Mouse (Mus musculus) gastrocnemius, postnatal 4 days (tissue): Measurements from ENCODE around the gene Donson. TPM values are rescaled to one million over a fixed set of nuclear protein-coding genes. Genes with fewer than 3 reads are reported as not detected.
A peak's percentile ranks its signal among the peaks of the same experiment; 100 is the strongest.

Experiments used
- DNase-seq, 2 experiments: peaks; one replicate each; pipeline ENCODE4 v3.0.0; 2021 to 2022; ENCODE audit warnings: low spot score in 2 of 2, mixed read lengths in 2 of 2
- long read RNA-seq, 2 experiments: library from polyadenylated mRNA; stranded (forward); transcript quantifications; one replicate each; pipeline ENCODE4 v2.0.0; 2021
- total RNA-seq, 2 experiments: library from RNA; stranded (reverse); gene quantifications; 2 replicates each; pipeline ENCODE4 v1.2.3; 2021

Donson gene
- total RNA-seq = 1 to 10 TPM; 6.9 to 9.6 TPM
- long read RNA-seq, experiment 1, transcript Donson-201 (10 exons, 2,365 nt) = major isoform, 8 of 11 reads
- long read RNA-seq, experiment 1, partial matches to known transcripts = 1 of 11 reads
- long read RNA-seq, experiment 1, other reads (novel, unspliced or antisense) = 1 of 11 reads
- long read RNA-seq, experiment 2, transcript Donson-201 (10 exons, 2,365 nt) = major isoform, 6 of 6 reads
- long read RNA-seq, experiment 2, partial matches to known transcripts = 0 of 6 reads
- long read RNA-seq, experiment 2, other reads (novel, unspliced or antisense) = 0 of 6 reads

DNA sequence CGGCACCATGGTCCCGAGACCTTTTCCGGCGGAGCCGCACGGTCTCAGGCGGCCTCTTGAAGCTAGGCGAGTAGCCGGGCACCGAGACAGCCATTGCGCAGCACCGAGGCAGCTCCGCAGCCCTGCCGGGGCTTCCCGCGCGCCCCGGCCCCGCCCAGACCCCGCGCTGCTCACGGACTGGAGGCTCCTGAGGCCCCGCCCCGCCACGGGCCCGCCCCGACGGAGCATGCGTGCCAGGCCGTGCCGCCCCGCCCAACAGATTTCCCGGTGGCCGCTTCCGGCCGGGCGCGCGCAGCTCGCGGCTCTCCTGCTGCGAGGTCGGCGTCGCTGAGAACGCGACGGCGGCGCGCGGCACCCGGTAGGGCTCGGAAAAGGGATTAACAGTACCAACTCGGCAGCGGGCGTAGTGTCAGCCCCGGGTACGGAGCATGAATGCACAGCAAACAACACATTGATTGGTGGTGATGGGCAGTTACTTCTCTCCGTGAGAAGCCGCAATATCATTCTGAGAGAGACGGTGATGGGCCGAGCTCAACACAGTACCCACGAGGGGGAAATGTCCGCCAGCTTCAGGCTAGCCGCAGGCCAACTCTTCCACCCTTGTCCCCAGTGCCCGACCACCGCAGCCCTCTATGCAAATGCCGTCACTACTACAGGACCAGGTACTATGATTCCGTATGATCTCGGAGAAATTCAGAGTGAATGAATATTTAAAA, at the start of gene Donson:
Donson (minus strand) TSS at position 152 of the 716 bp plus-strand sequence.
- peak; percentile 95 for DNase-seq

DNA sequence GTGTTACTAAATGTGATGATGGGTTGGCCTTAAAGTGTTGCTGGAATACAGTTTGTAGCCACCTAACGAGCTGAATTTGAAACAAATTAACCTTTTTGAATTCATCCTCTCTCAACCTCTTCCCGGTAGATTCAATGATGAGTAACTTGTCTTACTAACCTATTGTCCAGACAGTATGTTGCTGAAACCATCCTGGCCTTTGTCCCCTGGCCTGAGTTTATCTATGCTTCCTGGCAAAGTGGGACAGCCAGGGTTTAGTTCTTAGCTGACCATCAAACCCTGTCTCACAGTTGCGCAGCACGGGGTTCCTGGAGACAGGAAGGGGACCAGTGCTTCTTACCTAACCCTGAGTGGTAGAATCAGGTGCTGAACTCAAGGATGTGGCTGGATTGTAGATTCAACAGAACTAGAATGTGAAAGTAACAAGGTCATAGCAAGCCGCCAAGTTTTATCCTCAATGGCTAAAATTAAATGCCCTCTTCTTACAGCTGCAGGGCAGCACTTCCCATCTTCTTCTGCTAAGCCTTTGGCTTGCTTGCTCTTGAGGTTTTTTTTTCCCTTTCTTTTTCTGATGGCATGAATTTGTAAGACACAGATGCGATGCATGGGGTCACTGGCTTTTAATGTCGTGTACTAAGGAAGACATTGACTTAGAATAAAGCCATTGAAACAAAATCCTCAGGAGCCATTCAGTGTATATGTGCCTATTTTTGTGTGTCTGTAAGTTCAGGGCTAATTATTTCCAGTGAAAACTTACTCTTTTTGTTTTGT, 47.7 kb upstream of the Donson start:
- no peak for DNase-seq

DNA sequence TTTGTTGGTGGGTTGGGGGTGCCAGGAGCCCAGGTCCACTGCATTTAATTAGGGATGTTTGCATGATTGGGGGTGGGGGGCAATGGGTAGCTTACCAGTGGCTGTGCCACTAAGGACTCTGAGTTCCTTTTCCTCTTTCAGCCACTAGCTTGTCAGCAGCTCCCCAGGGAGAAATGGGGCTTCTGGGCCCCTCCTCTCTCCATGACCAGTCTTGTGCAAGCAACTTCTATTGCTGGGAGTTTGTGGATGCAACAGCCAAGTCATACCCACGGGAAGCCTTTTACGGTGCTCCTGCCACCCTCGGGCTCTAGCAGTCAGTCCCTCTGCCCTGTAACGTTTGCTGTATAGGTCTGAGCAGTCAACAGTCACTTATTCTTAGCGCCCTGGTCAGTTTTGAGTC, 46.2 kb upstream of the Donson start:
- DNase-seq = no peak

DNA sequence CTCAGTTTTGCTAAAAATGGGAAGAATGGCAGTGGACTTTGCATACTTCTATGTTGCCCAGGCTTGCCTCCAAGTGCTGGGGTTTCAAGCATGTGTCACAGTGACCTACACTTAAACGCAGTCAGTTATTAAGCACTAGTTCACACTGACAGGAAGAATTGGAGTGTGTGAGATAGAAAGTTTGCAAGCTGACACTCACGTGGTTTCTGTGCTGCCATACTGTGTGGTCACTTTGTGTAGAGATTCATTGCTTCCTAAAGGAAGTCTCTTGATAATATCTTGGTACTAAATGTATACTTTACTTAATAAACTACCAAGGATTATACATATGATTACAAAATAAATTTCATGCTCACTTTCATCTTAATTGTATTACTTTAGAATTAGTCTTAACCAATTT, 44.2 kb upstream of the Donson start:
- DNase-seq = no peak

DNA sequence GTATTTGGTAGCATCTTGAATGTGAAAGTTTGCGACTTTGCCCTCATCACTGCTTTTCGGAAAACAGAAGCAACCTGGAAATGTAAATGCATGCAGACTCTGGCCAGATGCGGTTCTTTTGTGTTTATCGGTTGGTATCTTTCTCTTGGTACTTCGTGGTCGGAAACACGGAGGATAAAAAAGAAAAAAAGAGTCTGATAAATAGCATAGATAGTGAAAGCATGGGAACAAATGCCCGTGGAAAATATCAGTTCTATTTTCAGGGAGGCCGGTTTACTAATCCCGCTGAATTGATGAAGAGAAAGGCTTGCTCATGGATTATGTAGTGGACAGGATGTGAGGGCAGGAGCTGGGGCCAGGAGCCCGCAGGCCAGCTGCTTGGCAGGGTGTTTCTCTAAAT, 41.9 kb upstream of the Donson start:
- DNase-seq = peak in 1 of 2 experiments; percentile 35

DNA sequence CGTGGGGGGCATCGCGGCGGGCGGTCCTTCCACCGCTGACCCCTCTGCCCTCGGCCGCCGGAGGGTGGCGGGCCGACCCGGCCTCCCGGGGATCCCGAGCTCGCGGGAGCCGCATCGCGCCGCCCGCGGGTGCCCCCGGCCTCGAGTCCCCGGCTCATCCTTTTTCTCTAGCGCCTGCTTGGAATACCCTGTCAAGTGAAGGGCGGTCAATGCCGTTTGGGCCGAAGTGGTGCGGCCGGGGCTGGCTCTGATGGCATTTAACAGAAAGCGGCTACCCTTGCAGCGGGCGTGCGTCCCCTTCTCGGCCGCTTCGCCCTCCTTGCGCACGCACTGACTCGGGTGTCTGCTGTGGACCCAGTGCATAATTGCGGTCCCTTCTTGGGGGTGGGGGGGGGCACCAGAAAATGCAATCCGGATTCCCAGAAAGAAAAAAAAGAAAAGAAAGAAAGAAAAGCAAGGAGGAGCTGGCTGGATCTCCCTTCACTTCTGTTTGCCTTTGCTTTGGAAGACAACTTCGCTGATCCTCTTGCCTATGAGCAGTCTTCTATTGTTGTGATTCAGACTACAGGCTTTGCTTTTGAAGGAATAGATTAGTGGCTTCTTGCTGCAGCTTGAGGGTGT, 41.4 kb upstream of the Donson start:
- peak; percentile 44 to 62 for DNase-seq

DNA sequence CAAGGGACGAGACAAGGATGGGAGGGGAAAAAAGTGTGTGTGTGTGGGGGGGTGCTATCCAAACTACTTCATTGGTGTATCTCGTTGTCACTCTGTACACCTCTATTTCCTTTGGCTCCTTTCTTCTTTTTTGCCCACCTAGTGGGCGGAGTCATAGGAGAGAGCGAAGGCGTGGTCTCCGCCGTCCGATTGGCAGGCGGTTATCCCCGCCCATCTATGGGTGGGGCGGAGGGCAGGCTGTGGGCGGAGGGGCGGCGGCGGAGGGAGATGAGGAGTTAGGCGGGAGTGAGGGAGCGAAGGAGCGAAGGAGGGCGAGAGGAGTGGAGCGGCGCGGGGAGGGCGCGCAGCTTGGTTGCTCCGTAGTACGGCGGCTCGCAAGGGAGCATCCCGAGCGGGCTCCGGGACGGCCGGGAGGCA, 40.5 kb upstream of the Donson start, which contains the start of gene Itsn1:
Itsn1 (plus strand) TSS at position 216 of the 417 bp plus-strand sequence.
- peak; percentile 92 to 98 for DNase-seq

DNA sequence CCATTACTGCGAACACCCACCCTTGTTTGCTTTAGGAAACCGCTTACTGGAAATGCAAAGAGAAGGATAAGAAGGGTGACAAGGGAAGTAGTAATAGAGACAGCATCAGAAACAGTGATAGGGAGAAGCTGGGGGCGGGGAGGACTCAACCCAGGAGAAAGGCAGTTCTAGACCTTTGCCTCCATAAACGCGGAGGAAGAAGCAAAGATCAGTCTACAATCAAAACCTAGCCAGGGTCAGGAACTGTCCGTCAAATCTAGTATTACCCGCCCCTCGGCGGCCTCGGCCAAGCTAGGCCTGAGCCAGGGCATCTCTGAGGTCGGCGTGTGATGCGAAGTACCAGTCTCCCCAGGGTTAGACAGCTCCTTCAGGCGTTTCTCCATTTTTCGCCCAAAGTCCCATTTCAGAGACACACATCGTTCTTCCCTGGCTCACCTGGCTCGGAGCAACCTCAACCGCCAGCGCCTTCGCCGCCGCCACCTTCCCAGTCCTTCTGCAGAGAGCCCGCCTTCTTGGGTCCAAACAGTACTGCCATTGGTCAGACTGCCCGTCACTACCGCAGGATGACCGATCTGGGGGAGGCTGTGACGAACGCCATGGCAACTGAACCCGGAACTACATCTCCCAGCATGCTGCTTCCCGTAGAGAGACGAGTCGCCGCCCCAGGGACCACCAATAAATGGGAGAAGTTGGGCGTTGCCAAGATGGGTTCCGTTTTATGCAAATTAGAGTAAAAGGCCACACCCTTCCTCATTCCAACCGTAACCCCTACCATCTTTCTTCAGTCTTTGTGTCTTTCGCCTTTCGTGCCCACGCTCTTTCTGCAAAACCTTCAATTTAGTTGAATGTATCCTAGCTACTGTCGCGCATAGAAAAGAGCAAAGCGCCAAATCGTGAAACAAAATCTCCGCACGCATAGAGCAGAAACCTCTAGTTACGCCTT, 39.8 kb upstream of the Donson start, which contains the start of gene Cryzl1:
Cryzl1 (minus strand) TSS at position 853 of the 943 bp plus-strand sequence.
- DNase-seq = peak; percentile 89 to 98

DNA sequence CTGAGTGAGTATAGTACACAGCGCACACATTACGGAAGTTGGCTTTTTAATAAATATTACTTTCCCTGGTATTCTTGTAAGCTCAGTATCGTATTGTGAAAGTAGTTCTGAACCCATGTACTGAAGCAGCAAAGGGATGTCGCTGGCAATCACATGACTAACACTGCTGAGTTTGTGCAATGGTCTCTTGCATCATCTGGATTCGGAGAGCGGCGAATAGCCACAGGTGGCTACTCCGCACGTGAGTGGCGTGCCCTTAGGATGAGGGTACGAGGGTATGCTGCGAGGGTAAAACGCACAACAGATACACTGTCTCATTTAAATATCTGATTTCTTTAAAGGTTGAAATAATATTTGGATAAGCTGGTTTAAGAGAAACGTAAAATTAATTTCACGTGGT, 38.9 kb upstream of the Donson start:
- DNase-seq = no peak

DNA sequence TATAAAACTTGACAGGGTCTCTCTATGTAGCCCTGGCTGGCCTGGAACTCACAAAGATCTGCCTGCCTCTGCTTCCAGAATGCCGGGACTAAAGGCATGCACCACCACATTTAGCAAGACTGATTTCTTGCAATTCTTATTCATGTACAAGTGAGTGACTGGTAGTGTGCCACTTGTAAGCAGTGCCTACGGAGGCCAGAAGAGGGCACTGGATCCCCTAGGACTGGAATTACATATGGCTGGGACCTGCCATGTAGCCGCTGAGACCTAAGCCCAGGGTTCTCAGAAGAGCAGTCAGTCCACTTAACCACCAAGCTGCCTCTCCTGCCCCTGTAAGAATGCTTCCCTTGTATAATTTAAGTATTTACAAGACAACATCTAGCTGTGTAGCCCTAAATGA, 35.7 kb upstream of the Donson start:
- peak in 1 of 2 experiments; percentile 33 for DNase-seq

DNA sequence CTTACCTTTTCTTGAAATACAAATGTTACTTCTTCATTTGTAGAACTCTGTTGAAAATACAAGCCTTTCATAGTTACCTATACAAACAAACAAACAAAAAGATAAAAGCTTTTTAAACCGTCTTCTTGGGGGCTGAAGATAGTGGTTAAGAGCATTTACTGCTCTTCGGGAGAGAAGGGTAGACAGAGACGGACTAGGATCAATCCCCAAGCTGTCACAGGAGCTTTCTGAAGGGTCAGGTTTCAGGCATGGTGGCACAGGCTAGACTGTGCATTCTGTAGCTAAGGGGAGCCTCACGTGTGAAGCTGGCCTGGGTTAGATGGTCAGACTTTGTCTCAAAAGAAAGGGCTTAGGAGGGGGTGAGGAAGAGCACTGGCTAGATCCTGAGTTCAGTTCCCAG, 28.8 kb upstream of the Donson start:
- no peak for DNase-seq

DNA sequence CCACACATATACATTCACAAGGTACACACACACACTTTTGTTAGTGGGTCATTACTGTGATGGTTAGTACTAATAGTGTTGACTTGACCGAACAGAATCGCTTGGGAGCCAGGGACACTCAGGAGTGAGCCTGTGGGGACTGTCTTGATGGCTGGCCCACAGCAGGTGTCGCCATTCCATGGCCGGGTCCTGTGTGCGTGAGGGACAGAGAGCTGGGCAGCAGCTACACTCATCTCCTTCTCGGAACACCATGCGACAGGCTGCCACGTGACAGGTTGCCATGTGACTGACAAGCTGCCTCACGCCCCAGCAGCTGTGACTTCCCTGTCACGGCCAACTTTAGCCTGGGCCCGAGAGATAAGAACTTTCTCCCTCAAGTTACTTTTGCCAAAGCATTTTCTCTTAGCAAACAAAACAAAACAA, 28.4 kb upstream of the Donson start:
- DNase-seq = no peak

DNA sequence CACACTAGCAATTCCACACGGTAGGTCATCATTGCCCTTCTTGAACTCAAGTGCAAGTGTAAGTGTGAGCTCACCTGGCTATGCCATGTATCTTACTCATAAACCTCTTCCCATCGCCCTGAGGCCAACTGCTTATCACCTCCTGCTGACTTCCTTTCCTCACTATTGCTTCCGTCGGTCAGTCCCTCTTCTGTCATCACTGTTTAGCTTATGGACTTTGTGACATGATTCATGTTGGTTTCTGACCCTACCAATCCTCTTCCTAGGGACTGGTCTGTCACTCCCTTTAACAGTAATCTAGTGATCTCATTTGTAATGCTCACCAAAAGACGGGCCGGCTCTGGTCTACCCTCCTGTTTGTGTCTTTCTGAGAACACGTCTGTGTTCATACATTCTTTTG, 21.7 kb upstream of the Donson start:
- no peak for DNase-seq

DNA sequence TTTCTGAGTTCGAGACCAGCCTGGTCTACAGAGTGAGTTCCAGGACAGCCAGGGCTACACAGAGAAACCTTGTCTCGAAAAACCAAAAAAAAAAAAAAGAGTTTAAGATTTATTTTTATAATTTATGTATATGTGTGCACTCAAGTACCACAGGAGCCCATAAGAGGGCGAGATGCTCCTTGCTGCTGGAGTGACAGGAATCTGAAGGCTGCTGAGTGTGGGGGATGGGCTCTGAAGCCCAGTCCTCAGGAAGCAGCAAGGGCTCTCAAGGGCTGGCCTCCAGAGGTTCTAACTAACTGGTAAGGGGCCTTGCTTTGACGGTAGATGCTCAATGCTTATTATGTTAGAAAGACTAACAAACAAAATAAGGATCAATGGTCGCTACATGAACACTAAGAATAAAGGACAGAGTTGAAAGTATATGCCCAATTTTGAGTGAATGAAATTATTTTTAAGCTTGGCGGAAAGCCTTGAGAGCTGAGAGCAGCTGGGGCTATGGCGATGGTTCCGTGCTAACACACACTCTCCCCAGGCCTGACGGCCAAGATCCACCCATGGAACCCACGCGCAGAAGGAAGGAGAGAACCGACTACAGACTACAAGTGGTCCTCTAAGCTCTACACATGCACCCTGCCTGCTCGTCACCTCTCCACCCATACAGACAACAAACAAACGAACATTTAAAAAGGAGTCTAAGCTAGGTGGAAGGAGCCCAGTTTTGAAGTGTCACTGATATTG, 16.2 kb upstream of the Donson start:
- DNase-seq = no peak

DNA sequence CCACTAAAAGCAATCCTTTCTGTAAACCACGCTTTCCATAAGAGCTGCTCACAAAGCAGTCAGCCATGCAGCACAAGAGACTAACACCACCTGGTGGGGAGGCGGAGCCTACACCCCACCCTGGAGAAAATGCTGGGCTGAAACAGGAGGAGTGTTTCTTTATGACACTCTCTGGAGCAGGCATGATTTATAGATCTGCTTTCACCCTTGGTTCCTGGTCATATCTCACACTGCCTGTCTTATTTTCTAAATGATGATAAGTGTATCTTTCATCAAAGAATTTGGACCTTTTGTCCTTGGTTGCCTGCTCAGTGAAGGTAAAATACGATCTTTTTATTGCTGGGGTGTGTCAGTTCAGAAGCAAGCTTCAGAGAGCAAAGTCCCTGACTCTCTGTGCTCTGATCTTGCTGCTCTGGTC, 14.2 kb upstream of the Donson start:
- DNase-seq = no peak

DNA sequence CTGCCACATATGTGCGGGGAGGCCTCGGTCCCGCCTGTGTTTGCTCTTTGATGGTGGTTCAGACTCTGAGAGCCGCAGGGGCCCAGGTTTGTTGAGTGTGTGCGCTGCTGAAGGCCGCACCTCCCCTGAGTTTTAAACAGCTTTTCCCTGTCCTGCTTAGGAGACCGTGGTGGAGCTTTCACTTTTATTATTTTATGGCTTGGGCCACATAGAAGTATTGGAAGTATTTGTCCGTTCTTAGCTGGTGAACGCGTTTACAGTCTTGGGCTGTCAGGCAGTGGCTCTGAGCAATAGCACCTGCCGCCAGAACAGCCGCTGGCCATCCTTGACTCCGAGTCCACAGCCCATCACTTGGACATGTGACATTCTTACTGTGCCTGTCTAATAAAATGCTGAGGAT, 13.3 kb upstream of the Donson start:
- DNase-seq = no peak

DNA sequence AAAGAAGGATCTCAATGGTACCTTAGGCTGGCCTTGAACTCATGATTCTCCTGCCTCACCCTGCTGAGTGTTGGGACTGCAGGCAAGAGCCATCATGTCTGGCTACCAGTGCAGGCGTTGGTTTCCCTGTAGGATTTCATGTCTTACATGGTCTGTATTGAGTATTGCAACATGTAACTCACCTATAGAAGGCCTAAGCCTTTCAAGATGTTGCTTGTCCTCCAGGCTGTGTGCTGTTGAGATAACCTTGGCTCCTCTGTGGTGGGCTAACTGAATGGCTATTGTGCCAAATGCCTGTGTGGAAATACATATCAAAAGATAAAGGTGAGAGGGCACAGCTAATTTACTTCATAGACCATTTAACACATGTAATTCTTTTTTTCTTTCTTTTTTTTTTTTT, 10.4 kb upstream of the Donson start:
- DNase-seq = no peak

DNA sequence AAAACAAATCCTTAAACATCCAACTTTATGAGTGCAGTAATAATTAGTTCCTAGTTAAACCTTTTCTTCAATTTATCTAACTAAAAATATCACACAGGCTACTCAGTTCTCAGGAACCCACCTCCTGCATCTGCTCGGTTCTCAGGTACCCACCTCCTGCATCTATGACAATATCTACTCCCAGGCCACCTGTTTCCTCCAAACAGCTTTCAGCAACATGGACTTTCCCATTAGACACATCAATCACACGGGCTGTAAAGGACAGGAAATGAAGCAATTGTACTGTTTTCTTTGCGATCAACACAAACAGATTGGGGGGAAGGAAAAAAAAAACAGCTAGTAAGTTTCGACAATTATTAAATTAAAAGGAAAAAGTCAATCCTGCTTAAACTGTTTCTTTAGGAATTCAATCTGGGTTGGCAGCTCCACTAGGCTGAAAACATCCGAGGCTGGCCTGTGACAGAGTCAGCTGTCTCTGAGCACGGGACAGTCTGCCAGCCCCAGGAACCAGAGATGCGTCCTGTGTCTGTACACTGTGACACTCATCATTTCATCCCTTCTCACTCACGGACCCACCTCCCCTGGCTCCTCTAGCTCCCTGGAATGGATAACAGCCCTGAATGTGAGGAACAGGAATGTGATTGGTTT, 6.7 kb upstream of the Donson start:
- no peak for DNase-seq
